Mouse (Mus musculus): ENCODE data around the gene Prune2.

- no peak for TF ChIP-seq CTCF (conservative IDR thresholded peaks at IDR 0.05; ENCODE audit: insufficient read depth, insufficient read length, low read depth, low read length)
- no peak for TF ChIP-seq POLR2A (IDR thresholded peaks at IDR 0.05; ENCODE audit: low read depth, low read length)
These were observed 169.5 kb downstream of the Prune2 start for GRCm38 (mm10) chr19:17125380-17125779.
